Mouse (Mus musculus) liver, adult 2 months (tissue): Measurements from ENCODE around the gene Ubxn6.

ENCODE experiments used
- CTCF ChIP-seq: fragments of 200-500 bp; IDR thresholded peaks from 2 replicates; pipeline ENCODE4 v1.5.1; 2011; ENCODE audit warnings: low read depth, low read length, control low read depth
- POLR2A ChIP-seq: fragments of 200-500 bp; IDR thresholded peaks from 2 replicates; pipeline ENCODE4 v1.6.1; 2011; ENCODE audit warnings: low read length, control low read depth; ENCODE audit not compliant: insufficient read depth; ENCODE audit errors: extremely low read depth

DNA sequence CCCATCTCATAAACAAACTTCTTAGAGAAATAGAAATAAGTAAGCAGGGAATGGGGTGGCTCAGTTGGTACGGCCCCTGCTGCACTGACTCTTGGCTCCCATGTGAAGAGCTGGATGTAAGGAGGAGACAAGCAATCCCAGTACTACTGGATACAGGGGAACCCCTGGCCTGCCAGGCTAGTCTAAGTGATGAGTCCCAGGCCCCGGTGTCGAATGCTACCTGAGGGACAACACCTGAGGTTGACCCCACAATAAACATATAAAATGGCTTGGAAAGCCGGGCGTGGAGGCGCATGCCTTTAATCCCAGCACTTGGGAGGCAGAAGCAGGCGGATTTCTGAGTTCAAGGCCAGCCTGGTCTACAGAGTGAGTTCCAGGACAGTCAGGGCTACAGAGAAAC lies 43.4 kb downstream of the Ubxn6 start:
- no peak for TF ChIP-seq POLR2A
- TF ChIP-seq CTCF, result no peak
